Mouse (Mus musculus) liver, postnatal 0 days (tissue): Measurements from ENCODE around the gene Mef2d. TPM values are rescaled to one million over a fixed set of nuclear protein-coding genes. Genes with fewer than 3 reads are reported as not detected.

ENCODE experiments used
- ATAC-seq: fragments of 200-750 bp; cut with Nextera tagmentation; 2 replicates; pipeline ENCODE4 v1.8.0; 2017; ENCODE audit warnings: mild to moderate bottlenecking, moderate library complexity
- DNase-seq: peaks from one replicate; pipeline ENCODE4 v3.0.0-alpha.2; 2016
- H3K27ac ChIP-seq: fragments of 300-500 bp; sonication (generic); 2 replicates; pipeline ENCODE4 v1.5.1; 2014; ENCODE audit warnings: antibody characterized with exemption, moderate library complexity, mild to moderate bottlenecking, low read depth
- H3K27me3 ChIP-seq: fragments of 300-500 bp; sonication (generic); 2 replicates; pipeline ENCODE4 v1.6.1; 2014; ENCODE audit warnings: low read length, control low read depth, mixed read lengths; ENCODE audit not compliant: insufficient read depth
- H3K36me3 ChIP-seq: fragments of 300-500 bp; sonication (generic); replicated peaks from 2 replicates; pipeline ENCODE4 v1.6.1; 2014; ENCODE audit warnings: mild to moderate bottlenecking, control low read depth, low read length, moderate library complexity, mixed read lengths; ENCODE audit not compliant: insufficient read depth
- H3K4me1 ChIP-seq: fragments of 300-500 bp; sonication (generic); 2 replicates; pipeline ENCODE4 v1.6.1; 2014; ENCODE audit warnings: antibody characterized with exemption, mild to moderate bottlenecking, control low read depth; ENCODE audit not compliant: insufficient read depth
- H3K4me2 ChIP-seq: fragments of 300-500 bp; sonication (generic); 2 replicates; pipeline ENCODE4 v1.6.1; 2014; ENCODE audit warnings: low read depth, mild to moderate bottlenecking, low read length, moderate library complexity, mixed read lengths
- H3K4me3 ChIP-seq: fragments of 300-500 bp; sonication (generic); 2 replicates; pipeline ENCODE4 v1.5.1; 2014; ENCODE audit warnings: low read depth, low read length
- H3K9ac ChIP-seq: fragments of 300-500 bp; sonication (generic); replicated peaks from 2 replicates; pipeline ENCODE4 v1.6.1; 2014; ENCODE audit warnings: mild to moderate bottlenecking, moderate library complexity
- H3K9me3 ChIP-seq: fragments of 300-500 bp; sonication (generic); 2 replicates; pipeline ENCODE4 v1.6.1; 2016; ENCODE audit warnings: mild to moderate bottlenecking, control low read depth, low read length, mixed read lengths
- CTCF ChIP-seq: sonication (generic); IDR thresholded peaks from 2 replicates; pipeline ENCODE4 v1.5.1; 2016; ENCODE audit warnings: antibody characterized with exemption, low read depth
- EP300 ChIP-seq: IDR thresholded peaks from 2 replicates; pipeline ENCODE4 v1.6.1; 2016; ENCODE audit warnings: antibody characterized with exemption, low read depth, mild to moderate bottlenecking
- WGBS: fragments of 180-500 bp; shearing (Covaris S2); extraction: QIAGEN DNeasy Blood & Tissue Kit; methylation state at CpG from one replicate; pipeline ENCODE4 v1.1.7; 2014; ENCODE audit not compliant: insufficient replicate concordance; 5-methylcytosine and 5-hydroxymethylcytosine counted together
- polyA plus RNA-seq: library from polyadenylated mRNA; unstranded; fragments of >200 nt; fragmentation: Nextera tagmentation; extraction: Ambion mirVana; gene quantifications from 2 replicates; pipeline ENCODE4 v1.2.1, GENCODE M21; 2015

Gene Mef2d
- polyA plus RNA-seq, 1 experiment from 2014 or later: 5.7 TPM

GRCm38 (mm10) chr3:88214197-88214938, 72.2 kb downstream of the Mef2d start:
- WGBS: 5% methylated on average over 42 of the region's 42 CpGs
- Histone ChIP-seq H3K4me1 (peaks cover 8% of the 10 kb centered on the region), H3K9me3 (no peaks in the 10 kb centered on the region), H3K9ac (no peak overlapping the region), H3K27me3 (peaks cover 84% of the 10 kb centered on the region), H3K4me2 (peak overlapping the region; percentile 67), H3K36me3 (no peaks in the 10 kb centered on the region), H3K27ac (no peak overlapping the region), H3K4me3 (peak overlapping the region; percentile 40)
- TF ChIP-seq EP300: no peak
- no peak for TF ChIP-seq CTCF
- ATAC-seq (no peak), DNase-seq (no peak)

- H3K9ac ChIP-seq: no peak overlapping the region
- peak overlapping the region; percentile 67 for H3K4me2 ChIP-seq
- H3K9me3 ChIP-seq: no peaks in the 10 kb centered on the region
- H3K27ac ChIP-seq: no peak overlapping the region
- WGBS: 1% methylated on average over 48 of the region's 48 CpGs
- no peaks in the 10 kb centered on the region for H3K36me3 ChIP-seq
- H3K27me3 ChIP-seq: peaks cover 84% of the 10 kb centered on the region
- DNase-seq: no peak
- no peak for TF ChIP-seq CTCF
- TF ChIP-seq EP300: no peak
- ATAC-seq: 0 out of 2 replicates have a peak, but pooled peaks have one; percentile 17
- peaks cover 8% of the 10 kb centered on the region for H3K4me1 ChIP-seq
- H3K4me3 ChIP-seq: peak overlapping the region; percentile 40
These were observed 72.9 kb downstream of the Mef2d start for GRCm38 (mm10) chr3:88214971-88215552.

GRCm38 (mm10) chr3:88215553-88216004, 73.4 kb downstream of the Mef2d start:
- Histone ChIP-seq H3K9ac (no peak overlapping the region), H3K27ac (no peak overlapping the region), H3K27me3 (peaks cover 86% of the 10 kb centered on the region), H3K4me3 (peak overlapping the region; percentile 40), H3K4me1 (peaks cover 8% of the 10 kb centered on the region), H3K36me3 (no peaks in the 10 kb centered on the region), H3K9me3 (no peaks in the 10 kb centered on the region), H3K4me2 (peak overlapping the region; percentile 67)
- WGBS: under 1% methylated on average over 22 of the region's 23 CpGs
- ATAC-seq: no peak
- no peak for DNase-seq
- TF ChIP-seq CTCF (no peak), EP300 (no peak)

- Histone ChIP-seq H3K27me3 (peaks cover 83% of the 10 kb centered on the region), H3K9ac (no peak overlapping the region), H3K27ac (no peak overlapping the region), H3K36me3 (no peaks in the 10 kb centered on the region), H3K4me2 (peak overlapping the region; percentile 67), H3K4me1 (peaks cover 8% of the 10 kb centered on the region), H3K4me3 (peak overlapping the region; percentile 40), H3K9me3 (no peaks in the 10 kb centered on the region)
- TF ChIP-seq EP300: no peak
- TF ChIP-seq CTCF: no peak
- DNase-seq (no peak), ATAC-seq (no peak)
- WGBS: 2% methylated on average over 6 of the region's 6 CpGs
These were observed 73.9 kb downstream of the Mef2d start for GRCm38 (mm10) chr3:88216116-88216515.

- H3K9me3 ChIP-seq: no peaks in the 10 kb centered on the region
- H3K27me3 ChIP-seq: peaks cover 83% of the 10 kb centered on the region
- WGBS: 19% methylated on average over 7 of the region's 7 CpGs
- no peak for DNase-seq
- H3K4me2 ChIP-seq: no peak overlapping the region
- no peak overlapping the region for H3K27ac ChIP-seq
- ATAC-seq: no peak
- TF ChIP-seq EP300 (no peak), CTCF (no peak)
- no peaks in the 10 kb centered on the region for H3K36me3 ChIP-seq
- H3K9ac ChIP-seq: no peak overlapping the region
- H3K4me1 ChIP-seq: peaks cover 8% of the 10 kb centered on the region
- H3K4me3 ChIP-seq: no peak overlapping the region
These were observed 74.6 kb downstream of the Mef2d start for GRCm38 (mm10) chr3:88216534-88217326.

- Histone ChIP-seq H3K4me2 (no peak overlapping the region), H3K4me1 (peaks cover 8% of the 10 kb centered on the region), H3K27ac (no peak overlapping the region), H3K36me3 (no peaks in the 10 kb centered on the region), H3K9me3 (no peaks in the 10 kb centered on the region), H3K9ac (no peak overlapping the region), H3K27me3 (peaks cover 77% of the 10 kb centered on the region), H3K4me3 (no peak overlapping the region)
- 63% methylated on average over 1 of the region's 2 CpGs for WGBS
- ATAC-seq: no peak
- no peak for TF ChIP-seq CTCF
- no peak for TF ChIP-seq EP300
- no peak for DNase-seq
These were observed 75.5 kb downstream of the Mef2d start for GRCm38 (mm10) chr3:88217679-88218078.
